Mouse (Mus musculus): ENCODE results near the gene Raph1. TPM values are rescaled to one million over a fixed set of nuclear protein-coding genes. Genes with fewer than 3 reads are reported as not detected.

Raph1 gene
- 22.2 and 25.8 TPM in 2 replicates for polyA plus RNA-seq (2012; rRNA removed)

GRCm38 (mm10) chr1:60566631-60567311, at the start of gene Raph1:
Gene Raph1 (minus strand): TSS chr1:60567104.

Other genes starting within 250 kb of the Raph1 start
- 14.5 and 16.7 TPM in 2 replicates for gene Cyp20a1, start 223.8 kb downstream of the Raph1 start, polyA plus RNA-seq (2012; rRNA removed)
- 54.0 and 58.9 TPM in 2 replicates for gene Abi2, start 157.5 kb downstream of the Raph1 start, polyA plus RNA-seq (2012; rRNA removed)
- gene Cd28, start 149.7 kb upstream of the Raph1 start, polyA plus RNA-seq (2012; rRNA removed), result 0.06 and 0.09 TPM in 2 replicates

Measured in central nervous system, embryonic 14 days (tissue).